Mouse (Mus musculus): Measurements from ENCODE around the gene Dbf4. TPM values are rescaled to one million over a fixed set of nuclear protein-coding genes. Genes with fewer than 3 reads are reported as not detected.

Gene Dbf4
- total and polyA plus RNA-seq, 3 experiments: 53.9 to 71.4 TPM; not detected in 1

GRCm38 (mm10) chr5:8349557-8349956, 73.0 kb downstream of the Dbf4 start:
- TF ChIP-seq RAD21 (IDR thresholded peaks at IDR 0.05; ENCODE audit: low read depth, low read length): no peak
- no peak for TF ChIP-seq CHD1 (IDR thresholded peaks at IDR 0.05; ENCODE audit: low read depth, low read length)
- no peak for TF ChIP-seq TCF12 (IDR thresholded peaks at IDR 0.05; ENCODE audit: low read depth, low read length)
- no peak for TF ChIP-seq MYC (IDR thresholded peaks at IDR 0.05; ENCODE audit: low read depth, low read length)
- TF ChIP-seq UBTF (IDR thresholded peaks at IDR 0.05; ENCODE audit: borderline replicate concordance, insufficient read depth, low read depth, low read length): no peak
- no peak for TF ChIP-seq KAT2A (conservative IDR thresholded peaks at IDR 0.05; ENCODE audit: low read depth, low read length)
- no peak for TF ChIP-seq POLR2AphosphoS5 (IDR thresholded peaks at IDR 0.05; ENCODE audit: borderline replicate concordance, low read depth, low read length)
- no peak for TF ChIP-seq CTCF (IDR thresholded peaks at IDR 0.05 in 2 of 3, conservative IDR thresholded peaks at IDR 0.05 in 1 of 3; ENCODE audit: control insufficient read depth in 1 of 3, insufficient read depth in 1 of 3, low read depth in 2 of 3, low read length in 3 of 3, poor library complexity in 1 of 3, severe bottlenecking in 1 of 3)
- TF ChIP-seq RCOR1 (IDR thresholded peaks at IDR 0.05; ENCODE audit: low read depth, low read length): no peak
- TF ChIP-seq SMC3 (IDR thresholded peaks at IDR 0.05; ENCODE audit: low read depth, low read length): no peak
- TF ChIP-seq BHLHE40 (IDR thresholded peaks at IDR 0.05; ENCODE audit: borderline replicate concordance, low read depth, low read length): no peak
- TF ChIP-seq USF2 (IDR thresholded peaks at IDR 0.05; ENCODE audit: borderline replicate concordance in 1 of 2, insufficient read depth in 1 of 2, low read depth in 1 of 2, low read length in 2 of 2): no peak
- no peak for TF ChIP-seq ETS1 (IDR thresholded peaks at IDR 0.05; ENCODE audit: low read depth, low read length)
- TF ChIP-seq MAFK (IDR thresholded peaks at IDR 0.05; ENCODE audit: borderline replicate concordance, low read depth, low read length): no peak
- no peak for TF ChIP-seq EP300 (IDR thresholded peaks at IDR 0.05; ENCODE audit: low read depth in 1 of 2, low read length in 2 of 2)
- no peak for TF ChIP-seq POLR2A (IDR thresholded peaks at IDR 0.05; ENCODE audit: control insufficient read depth in 1 of 2, insufficient read depth in 1 of 2, low read depth in 1 of 2, low read length in 2 of 2, poor library complexity in 1 of 2)
- DNase-seq (ENCODE audit: low read depth, low spot score): no peak

More at GRCm38 (mm10) chr5:8349557-8349956, 73.0 kb downstream of the Dbf4 start:
- H3K9ac ChIP-seq (ENCODE audit: control insufficient read depth, low read depth, low read length, poor library complexity, severe bottlenecking): no peak overlapping the region
- no peaks in the 10 kb centered on the region for H3K27me3 ChIP-seq (ENCODE audit: control insufficient read depth in 1 of 2, insufficient read depth in 2 of 2, low read length in 2 of 2)
- peaks cover 8 to 11% of the 10 kb centered on the region in 2 experiments for H3K4me1 ChIP-seq (ENCODE audit: control insufficient read depth in 1 of 2, insufficient read depth in 2 of 2, low read length in 2 of 2)
- H3K27ac ChIP-seq (ENCODE audit: control insufficient read depth, low read depth, low read length): no peak overlapping the region
- H3K9me3 ChIP-seq (replicated peaks; ENCODE audit: insufficient read depth, low read length): no peaks in the 10 kb centered on the region
- peaks cover 0 to 15% of the 10 kb centered on the region in 2 experiments; a peak in 2 of 4 replicates for H3K36me3 ChIP-seq (ENCODE audit: control insufficient read depth in 1 of 2, insufficient read depth in 2 of 2, low read length in 2 of 2)
- no peaks in the 10 kb centered on the region for H3K79me2 ChIP-seq (ENCODE audit: control insufficient read depth, insufficient read depth, low read length, poor library complexity)
- H3K4me3 ChIP-seq (ENCODE audit: control insufficient read depth in 1 of 2, insufficient read depth in 1 of 2, low read depth in 2 of 2, low read length in 2 of 2): no peak overlapping the region

Other genes starting within 250 kb of the Dbf4 start
- 1.5 and 1.6 TPM in 2 replicates for gene Adam22, start 54.6 kb downstream of the Dbf4 start, total RNA-seq (2012; rRNA removed)
- gene Adam22, start 54.6 kb downstream of the Dbf4 start, polyA plus RNA-seq (2012; ENCODE audit: insufficient read depth in 1 of 2, insufficient read length in 2 of 2, low read depth in 1 of 2, low replicate concordance in 2 of 2, missing spikeins in 1 of 2): 1 to 10 TPM in 1 of 2 experiments, not detected in 1; 1.2 TPM
- gene Slc25a40, start 134 bp upstream of the Dbf4 start, total RNA-seq (2012; rRNA removed): 3.2 and 3.3 TPM in 2 replicates
- 1 to 10 TPM in 1 of 2 experiments, not detected in 1; 6.0 TPM for gene Slc25a40, start 134 bp upstream of the Dbf4 start, polyA plus RNA-seq (2012; ENCODE audit: insufficient read depth in 1 of 2, insufficient read length in 2 of 2, low read depth in 1 of 2, low replicate concordance in 2 of 2, missing spikeins in 1 of 2)
- gene Rundc3b, start 200.2 kb upstream of the Dbf4 start, total RNA-seq (2012; rRNA removed): not detected in 2 replicates
- gene Rundc3b, start 200.2 kb upstream of the Dbf4 start, polyA plus RNA-seq (2012; ENCODE audit: insufficient read depth in 1 of 2, insufficient read length in 2 of 2, low read depth in 1 of 2, low replicate concordance in 2 of 2, missing spikeins in 1 of 2): not detected
- not detected in 2 replicates for gene Abcb1a, start 237.4 kb upstream of the Dbf4 start, total RNA-seq (2012; rRNA removed)
- gene Abcb1a, start 237.4 kb upstream of the Dbf4 start, polyA plus RNA-seq (2012; ENCODE audit: insufficient read depth in 1 of 2, insufficient read length in 2 of 2, low read depth in 1 of 2, low replicate concordance in 2 of 2, missing spikeins in 1 of 2): not detected

Data from MEL (cell line).